Mouse (Mus musculus) monocyte, adult 5-6 weeks (primary cell): ENCODE data around the gene Mdfi. TPM values are rescaled to one million over a fixed set of nuclear protein-coding genes. Genes with fewer than 3 reads are reported as not detected.

Experiments
- ATAC-seq: fragments of 153-309, 156-312 bp; replicated peaks from 2 replicates; pipeline ENCODE4 v1.8.0; 2017; ENCODE audit warnings: mild to moderate bottlenecking; ENCODE audit not compliant: low TSS enrichment, insufficient number of reproducible peaks, severe bottlenecking, poor library complexity, low FRiP score
- total RNA-seq: library from RNA; stranded (forward); fragments of 200-1000, 200-491, 200-594 nt; gene quantifications from 3 replicates; pipeline ENCODE4 v1.2.3, GENCODE M21; 2017

Mdfi gene
- total RNA-seq, 1 experiment from 2014 or later, result not detected

- ATAC-seq, result no peak
These were observed 54.0 kb downstream of the Mdfi start for GRCm38 (mm10) chr17:47780470-47780869.

- no peak for ATAC-seq
These were observed 57.4 kb downstream of the Mdfi start for GRCm38 (mm10) chr17:47777141-47777540.

- ATAC-seq, result no peak
These were observed 60.9 kb downstream of the Mdfi start for GRCm38 (mm10) chr17:47773604-47774003.

- ATAC-seq, result peak; percentile 10
These were observed 64.8 kb downstream of the Mdfi start for GRCm38 (mm10) chr17:47769389-47770299.

GRCm38 (mm10) chr17:47768707-47769276 is 65.7 kb downstream of the Mdfi start:
- peak; percentile 60 for ATAC-seq

- ATAC-seq, result no peak
These were observed 66.9 kb downstream of the Mdfi start for GRCm38 (mm10) chr17:47767456-47768141.

- peak; percentile 25 for ATAC-seq
These were observed 67.4 kb downstream of the Mdfi start for GRCm38 (mm10) chr17:47767081-47767455.

- peak; percentile 22 for ATAC-seq
These were observed 68.0 kb downstream of the Mdfi start for GRCm38 (mm10) chr17:47766407-47767043.

GRCm38 (mm10) chr17:47765986-47766385 is 68.5 kb downstream of the Mdfi start:
- ATAC-seq, result no peak

Other genes starting within 250 kb of the Mdfi start
- 6.1 to 11.2 TPM (median 8.2 TPM) in 3 replicates for gene Bysl, start 223.2 kb downstream of the Mdfi start, total RNA-seq
- 34.9 to 75.1 TPM (median 57.2 TPM) in 3 replicates for gene Med20, start 223.1 kb downstream of the Mdfi start, total RNA-seq
- gene Gm20517, start 223.1 kb downstream of the Mdfi start, total RNA-seq, result 0.21 to 4.1 TPM (median 3.4 TPM) in 3 replicates
- 2.6 to 3.9 TPM (median 3.0 TPM) in 3 replicates for gene Usp49, start 204.0 kb downstream of the Mdfi start, total RNA-seq
- 17.7 to 36.4 TPM (median 24.6 TPM) in 3 replicates for gene Tomm6, start 146.3 kb downstream of the Mdfi start, total RNA-seq
- gene Frs3, start 145.7 kb downstream of the Mdfi start, total RNA-seq, result 0.38 to 1.4 TPM (median 1.3 TPM) in 3 replicates
- gene Gm21981, start 140.2 kb downstream of the Mdfi start, total RNA-seq, result 0.29 TPM in 1 of 3 replicates, not detected in the others
- not detected in 3 replicates for gene Prickle4, start 140.0 kb downstream of the Mdfi start, total RNA-seq
- not detected in 3 replicates for gene Pgc, start 107.8 kb downstream of the Mdfi start, total RNA-seq
- gene Tfeb, start 97.7 kb downstream of the Mdfi start, total RNA-seq, result 61.8 to 91.9 TPM (median 65.3 TPM) in 3 replicates
- gene Foxp4, start 90.0 kb upstream of the Mdfi start, total RNA-seq, result 3.1 to 10.1 TPM (median 9.1 TPM) in 3 replicates
- gene 1700122O11Rik, start 203.6 kb upstream of the Mdfi start, total RNA-seq, result not detected in 3 replicates